Mouse (Mus musculus): ENCODE results near the gene Fxyd7. TPM values are rescaled to one million over a fixed set of nuclear protein-coding genes. Genes with fewer than 3 reads are reported as not detected.
A peak's percentile ranks its signal among the peaks of the same experiment; 100 is the strongest.

Fxyd7 gene
- polyA plus RNA-seq, 1 experiment from 2014 or later = 49.2 TPM

- no peak within 1 kb of the TSS for H3K27ac ChIP-seq
- no peaks in the 10 kb centered on the region for H3K36me3 ChIP-seq
- no peak for ATAC-seq
- no peak within 1 kb of the TSS for H3K9ac ChIP-seq (replicated peaks)
- WGBS = 84% methylated on average over 2 of the region's 2 CpGs
- H3K9me3 ChIP-seq = no peaks in the 10 kb centered on the region
- H3K4me1 ChIP-seq (replicated peaks) = peaks cover 23% of the 10 kb centered on the region
- H3K27me3 ChIP-seq = peaks cover 32% of the 10 kb centered on the region
- no peak within 1 kb of the TSS for H3K4me2 ChIP-seq (replicated peaks)
- no peak within 1 kb of the TSS for H3K4me3 ChIP-seq (replicated peaks)
Observed at GRCm38 (mm10) chr7:31057071-31057470, 5.8 kb upstream of the Fxyd7 start, which contains the start of gene Fxyd1. Fxyd1 (minus strand) TSS chr7:31057199.

- Histone ChIP-seq H3K36me3 (no peaks in the 10 kb centered on the region), H3K4me1 (replicated peaks) (peaks cover 29% of the 10 kb centered on the region), H3K4me2 (replicated peaks) (no peak overlapping the region), H3K9me3 (no peaks in the 10 kb centered on the region), H3K9ac (replicated peaks) (no peak overlapping the region), H3K27me3 (peaks cover 38% of the 10 kb centered on the region), H3K4me3 (replicated peaks) (no peak overlapping the region), H3K27ac (no peak overlapping the region)
- ATAC-seq = no peak
- WGBS = 79% methylated on average over 7 of the region's 7 CpGs
Observed at GRCm38 (mm10) chr7:31056448-31056847, 5.2 kb upstream of the Fxyd7 start.

GRCm38 (mm10) chr7:31055883-31056282, 4.6 kb upstream of the Fxyd7 start:
- Histone ChIP-seq H3K27me3 (peaks cover 44% of the 10 kb centered on the region), H3K9ac (replicated peaks) (no peak overlapping the region), H3K4me3 (replicated peaks) (no peak overlapping the region), H3K36me3 (no peaks in the 10 kb centered on the region), H3K27ac (no peak overlapping the region), H3K9me3 (no peaks in the 10 kb centered on the region), H3K4me1 (replicated peaks) (peaks cover 35% of the 10 kb centered on the region), H3K4me2 (replicated peaks) (no peak overlapping the region)
- ATAC-seq = no peak
- 18% methylated on average over 4 of the region's 4 CpGs for WGBS

GRCm38 (mm10) chr7:31055354-31055824, 4.1 kb upstream of the Fxyd7 start:
- WGBS = 4% methylated on average over 10 of the region's 10 CpGs
- H3K36me3 ChIP-seq = no peaks in the 10 kb centered on the region
- no peak overlapping the region for H3K4me2 ChIP-seq (replicated peaks)
- H3K4me3 ChIP-seq (replicated peaks) = no peak overlapping the region
- ATAC-seq = no peak
- no peaks in the 10 kb centered on the region for H3K9me3 ChIP-seq
- H3K9ac ChIP-seq (replicated peaks) = no peak overlapping the region
- peaks cover 48% of the 10 kb centered on the region for H3K27me3 ChIP-seq
- no peak overlapping the region for H3K27ac ChIP-seq
- H3K4me1 ChIP-seq (replicated peaks) = peaks cover 40% of the 10 kb centered on the region

GRCm38 (mm10) chr7:31054661-31055320, 3.5 kb upstream of the Fxyd7 start:
- Histone ChIP-seq H3K27me3 (peaks cover 54% of the 10 kb centered on the region), H3K4me2 (replicated peaks) (no peak overlapping the region)

GRCm38 (mm10) chr7:31053882-31054447, 2.7 kb upstream of the Fxyd7 start:
- ATAC-seq = no peak
- H3K27me3 ChIP-seq = peaks cover 62% of the 10 kb centered on the region
- 27% methylated on average over 10 of the region's 10 CpGs for WGBS

More at GRCm38 (mm10) chr7:31054661-31055320, 3.5 kb upstream of the Fxyd7 start:
- Histone ChIP-seq H3K4me1 (replicated peaks) (peaks cover 46% of the 10 kb centered on the region), H3K9ac (replicated peaks) (0 out of 2 replicates have a peak overlapping the region, but pooled peaks have one; percentile 28), H3K4me3 (replicated peaks) (no peak overlapping the region), H3K9me3 (no peaks in the 10 kb centered on the region), H3K36me3 (no peaks in the 10 kb centered on the region), H3K27ac (no peak overlapping the region)
- WGBS = 41% methylated on average over 11 of the region's 11 CpGs
- ATAC-seq = no peak

GRCm38 (mm10) chr7:31052636-31053434, 1.6 kb upstream of the Fxyd7 start:
- WGBS = 1% methylated on average over 34 of the region's 34 CpGs
- Histone ChIP-seq H3K4me1 (replicated peaks) (peaks cover 54% of the 10 kb centered on the region), H3K27me3 (peaks cover 66% of the 10 kb centered on the region), H3K9ac (replicated peaks) (no peak overlapping the region; the same call in 1 of the 2 replicates), H3K27ac (no peak overlapping the region), H3K9me3 (no peaks in the 10 kb centered on the region), H3K4me3 (replicated peaks) (peak overlapping the region; percentile 40), H3K36me3 (no peaks in the 10 kb centered on the region), H3K4me2 (replicated peaks) (peak overlapping the region; percentile 61)
- no peak for ATAC-seq

More at GRCm38 (mm10) chr7:31053882-31054447, 2.7 kb upstream of the Fxyd7 start:
- Histone ChIP-seq H3K27ac (no peak overlapping the region), H3K36me3 (no peaks in the 10 kb centered on the region), H3K9ac (replicated peaks) (no peak overlapping the region), H3K4me2 (replicated peaks) (no peak overlapping the region), H3K9me3 (no peaks in the 10 kb centered on the region), H3K4me3 (replicated peaks) (no peak overlapping the region), H3K4me1 (replicated peaks) (peaks cover 54% of the 10 kb centered on the region)

- no peak overlapping the region for H3K27ac ChIP-seq
- peak overlapping the region; percentile 40 for H3K4me3 ChIP-seq (replicated peaks)
- H3K4me1 ChIP-seq (replicated peaks) = peaks cover 54% of the 10 kb centered on the region
- no peaks in the 10 kb centered on the region for H3K9me3 ChIP-seq
- WGBS = 2% methylated on average over 22 of the region's 22 CpGs
- ATAC-seq = no peak
- no peaks in the 10 kb centered on the region for H3K36me3 ChIP-seq
- H3K27me3 ChIP-seq = peaks cover 66% of the 10 kb centered on the region
- peak overlapping the region; percentile 61 for H3K4me2 ChIP-seq (replicated peaks)
- H3K9ac ChIP-seq (replicated peaks) = no peak overlapping the region
Observed at GRCm38 (mm10) chr7:31052251-31052635, 976 bp upstream of the Fxyd7 start.

- Histone ChIP-seq H3K4me2 (replicated peaks) (peak overlapping the region; percentile 61), H3K27ac (no peak overlapping the region), H3K4me1 (replicated peaks) (peaks cover 54% of the 10 kb centered on the region), H3K4me3 (replicated peaks) (peak overlapping the region; percentile 40), H3K27me3 (peaks cover 66% of the 10 kb centered on the region), H3K9me3 (no peaks in the 10 kb centered on the region), H3K9ac (replicated peaks) (peak overlapping the region; percentile 57; the same call in 1 of the 2 replicates), H3K36me3 (no peaks in the 10 kb centered on the region)
- WGBS = 3% methylated on average over 9 of the region's 9 CpGs
- 0 out of 2 replicates have a peak, but pooled peaks have one; percentile 7 for ATAC-seq
Observed at GRCm38 (mm10) chr7:31050921-31051320, 346 bp downstream of the Fxyd7 start.

- no peaks in the 10 kb centered on the region for H3K36me3 ChIP-seq
- H3K4me1 ChIP-seq (replicated peaks) = peaks cover 52% of the 10 kb centered on the region
- peak overlapping the region; percentile 40 for H3K4me3 ChIP-seq (replicated peaks)
- ATAC-seq = no peak
- H3K9ac ChIP-seq (replicated peaks) = peak overlapping the region; percentile 57
- WGBS = 5% methylated on average over 6 of the region's 6 CpGs
- no peaks in the 10 kb centered on the region for H3K9me3 ChIP-seq
- peak overlapping the region; percentile 61 for H3K4me2 ChIP-seq (replicated peaks)
- H3K27ac ChIP-seq = peak overlapping the region; percentile 53; the same call in 1 of the 2 replicates
- peaks cover 65% of the 10 kb centered on the region for H3K27me3 ChIP-seq
Observed at GRCm38 (mm10) chr7:31050487-31050886, 780 bp downstream of the Fxyd7 start.

GRCm38 (mm10) chr7:31049846-31050281, 1.4 kb downstream of the Fxyd7 start:
- Histone ChIP-seq H3K9me3 (no peaks in the 10 kb centered on the region), H3K27ac (peak overlapping the region; percentile 53), H3K27me3 (peaks cover 64% of the 10 kb centered on the region), H3K4me3 (replicated peaks) (peak overlapping the region; percentile 40), H3K4me1 (replicated peaks) (peaks cover 46% of the 10 kb centered on the region), H3K9ac (replicated peaks) (peak overlapping the region; percentile 57), H3K4me2 (replicated peaks) (peak overlapping the region; percentile 61), H3K36me3 (no peaks in the 10 kb centered on the region)
- ATAC-seq = peak; percentile 62
- 1% methylated on average over 14 of the region's 15 CpGs for WGBS

Measured in midbrain, embryonic 13.5 days (tissue).